Mouse (Mus musculus): ENCODE results near the gene Tmem145.
"Not testable (repeated sequence)": the region's sequence is repeated elsewhere in the genome, so short reads cannot be mapped to it uniquely, and the experiment has no call there.

Tmem145 gene

DNA sequence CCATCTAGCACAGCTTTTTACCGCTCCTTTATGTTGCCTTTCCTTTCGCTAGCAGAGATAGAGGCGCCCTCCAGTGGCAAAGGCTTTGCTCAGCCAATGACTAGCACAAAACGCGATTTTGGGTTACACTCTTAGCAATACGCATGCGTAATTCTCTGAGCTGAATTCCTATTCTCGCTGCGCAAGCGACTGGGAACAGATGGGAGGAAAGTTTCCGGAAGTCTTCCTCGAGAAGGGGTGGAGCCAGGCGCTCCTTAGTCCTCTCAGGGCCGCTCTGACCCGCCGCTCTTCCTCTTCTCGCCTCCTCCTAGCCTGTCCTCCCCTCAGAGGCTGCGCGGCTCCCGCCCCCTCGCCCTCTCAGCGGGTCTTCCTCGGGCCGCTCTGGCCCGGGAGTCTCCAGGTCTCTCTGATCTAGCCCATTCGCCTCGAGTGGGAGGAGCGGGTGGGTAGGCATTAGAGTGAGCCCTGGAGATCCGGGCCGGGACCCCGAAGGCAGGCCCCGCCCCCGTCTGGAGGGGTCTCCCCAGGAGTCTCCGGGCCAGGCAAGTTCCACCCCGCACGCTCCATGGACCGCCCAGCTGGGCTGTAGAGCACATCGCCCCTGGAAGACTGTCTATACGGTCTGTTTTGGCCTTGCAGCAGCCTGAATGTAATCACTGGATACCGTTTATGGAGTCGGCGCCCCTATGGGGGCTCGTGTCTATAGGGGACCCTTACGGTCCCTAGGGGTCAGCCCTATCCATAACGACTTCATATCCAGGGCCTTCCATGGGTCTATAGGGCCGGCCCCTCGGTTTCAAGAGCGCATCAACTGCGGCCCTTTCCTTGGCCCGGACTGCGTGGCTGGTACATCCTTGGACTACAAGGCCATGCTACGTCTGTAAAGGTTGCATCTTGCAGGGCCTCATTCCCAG is 10.9 kb downstream of the Tmem145 start, which contains the start of gene Megf8:
Gene Megf8 (plus strand): TSS at position 633 of the 914 bp plus-strand sequence.
- in situ Hi-C loops (cut with MboI, MseI) = no loop called here

DNA sequence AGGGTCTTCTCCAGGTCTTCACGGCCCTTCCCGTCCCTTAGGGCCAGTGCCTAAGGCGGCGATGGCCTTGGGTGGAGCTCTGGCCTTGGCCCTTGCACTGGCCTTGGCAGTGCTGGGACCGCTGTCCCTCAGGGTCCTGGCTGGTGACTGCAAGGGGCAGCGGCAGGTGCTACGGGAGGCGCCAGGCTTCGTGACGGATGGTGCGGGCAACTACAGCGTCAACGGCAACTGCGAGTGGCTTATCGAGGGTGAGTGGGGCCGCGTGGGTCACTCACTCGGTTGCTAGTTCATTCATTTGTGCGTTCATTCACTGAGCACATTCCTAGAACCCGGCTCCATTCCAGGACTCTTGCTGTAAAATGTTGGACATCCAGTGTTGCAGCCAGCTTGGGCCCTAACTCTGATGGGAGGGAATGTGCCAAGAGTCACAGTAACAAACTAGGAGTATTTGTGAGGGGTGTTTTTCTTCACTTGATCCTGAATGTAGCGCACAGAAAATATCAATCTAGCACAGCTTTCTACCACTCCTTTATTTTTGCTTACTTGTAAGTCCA is 11.6 kb downstream of the Tmem145 start:
- in situ Hi-C loops (cut with MboI, MseI) = no loop called here

DNA sequence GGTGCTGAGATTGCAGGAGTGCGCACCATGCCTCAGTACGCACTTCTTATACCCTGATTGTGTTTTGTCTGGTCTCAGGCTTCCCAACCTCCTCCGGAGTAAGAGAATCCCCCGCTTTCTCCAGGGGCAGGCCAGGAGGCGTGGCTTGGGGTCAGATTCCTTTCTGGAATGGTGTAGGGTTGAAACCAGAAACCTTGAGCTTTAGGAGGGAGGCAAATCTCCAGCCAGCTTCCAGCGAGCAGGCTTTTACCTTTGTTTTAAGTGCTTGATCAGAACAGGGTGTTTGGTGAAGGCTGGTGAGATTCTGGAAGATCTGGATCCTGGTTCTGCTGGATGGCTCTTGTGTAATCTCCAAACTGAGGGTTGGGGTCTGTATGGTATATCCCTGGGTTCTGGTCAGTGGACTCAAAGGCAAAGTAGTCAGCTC is 16.2 kb downstream of the Tmem145 start:
- in situ Hi-C loops (cut with MboI, MseI) = no loop called here

DNA sequence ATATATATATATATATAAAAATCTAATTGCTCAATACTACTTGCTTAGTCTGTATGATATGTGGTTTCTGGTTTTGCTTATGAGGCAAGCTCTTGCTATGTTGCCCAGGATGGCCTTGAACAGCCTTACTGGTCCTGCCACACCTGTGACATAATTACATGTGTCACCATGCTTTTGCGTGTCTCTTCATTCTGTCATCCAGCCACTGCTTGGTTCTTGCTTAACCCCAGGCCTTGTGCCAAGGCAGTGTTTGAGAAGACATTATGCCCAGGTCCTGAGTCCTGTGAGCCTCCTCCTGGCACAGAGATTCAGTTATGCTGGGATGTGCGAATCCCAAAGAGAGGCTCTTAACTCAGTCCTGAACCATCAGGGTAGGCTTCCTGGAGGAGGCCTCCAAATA is 17.3 kb downstream of the Tmem145 start:
- in situ Hi-C loops (cut with MboI, MseI) = no loop called here

DNA sequence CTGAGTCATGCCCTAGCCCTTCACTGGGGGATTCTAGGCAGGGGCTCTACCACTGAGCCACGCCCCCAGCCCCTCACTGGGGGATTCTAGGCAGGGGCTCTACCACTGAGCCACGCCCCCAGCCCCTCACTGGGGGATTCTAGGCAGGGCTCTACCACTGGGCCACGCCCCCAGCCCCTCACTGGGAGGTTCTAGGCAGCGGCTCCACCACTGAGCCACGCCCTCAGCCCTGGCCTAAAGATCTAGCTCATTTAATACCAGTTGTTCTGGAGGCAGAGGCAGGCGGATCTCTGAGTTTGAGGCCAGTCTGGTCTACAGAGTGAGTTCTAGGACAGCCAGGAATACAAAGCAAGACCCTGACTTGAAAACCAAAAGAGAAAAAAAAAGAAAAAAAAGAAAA is 19.5 kb downstream of the Tmem145 start:
- in situ Hi-C loops (cut with MboI, MseI) = not testable (repeated sequence)

DNA sequence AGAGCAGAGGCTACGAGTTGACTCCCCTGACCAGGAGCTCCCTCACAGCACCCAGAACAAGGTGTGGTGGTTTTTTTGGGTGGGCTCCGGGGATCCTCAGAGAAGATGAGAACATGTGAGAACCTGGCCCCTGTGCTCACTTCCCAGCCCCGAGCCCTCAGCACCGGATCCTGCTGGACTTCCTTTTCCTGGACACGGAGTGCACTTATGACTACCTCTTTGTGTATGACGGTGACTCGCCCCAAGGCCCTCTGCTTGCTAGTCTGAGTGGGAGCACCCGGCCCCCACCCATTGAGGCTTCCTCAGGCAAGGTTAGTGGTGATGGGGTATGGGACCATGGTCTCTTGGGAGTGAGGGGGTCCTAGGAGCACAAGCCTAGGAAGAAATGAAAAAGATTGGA is 20.3 kb downstream of the Tmem145 start:
- in situ Hi-C loops (cut with MboI, MseI) = no loop called here

DNA sequence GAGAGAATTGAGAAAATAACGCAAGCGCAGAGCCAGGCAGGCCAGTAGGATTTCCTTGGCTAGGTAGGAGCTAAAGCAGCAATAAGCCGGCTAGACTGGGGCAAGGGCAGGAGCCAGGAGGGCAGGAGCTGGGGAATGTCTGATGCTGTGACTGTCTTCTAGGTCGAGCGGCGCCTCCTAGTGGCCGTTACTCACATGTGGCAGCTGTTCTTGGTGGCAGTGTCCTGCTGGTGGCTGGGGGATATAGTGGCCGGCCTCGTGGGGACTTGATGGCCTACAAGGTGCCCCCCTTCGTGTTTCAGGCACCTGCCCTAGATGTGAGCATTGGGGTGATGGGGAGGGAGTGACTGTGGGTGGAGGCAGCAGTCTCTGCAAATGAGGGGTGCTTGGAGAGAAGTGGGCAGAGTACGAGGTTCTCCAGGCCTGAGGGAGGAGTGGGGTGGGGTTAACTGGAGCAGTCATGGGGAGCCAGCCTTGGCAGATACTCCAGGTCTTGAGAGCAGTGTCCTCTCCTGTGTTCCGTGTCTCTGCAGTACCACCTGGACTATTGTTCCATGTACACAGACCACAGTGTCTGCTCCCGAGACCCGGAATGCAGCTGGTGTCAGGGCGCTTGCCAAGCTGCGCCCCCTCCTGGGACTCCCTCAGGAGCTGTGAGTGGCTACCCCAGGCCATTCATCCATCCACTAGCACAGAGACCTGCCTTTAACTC is 27.8 kb downstream of the Tmem145 start:
- in situ Hi-C loops (cut with MboI, MseI) = no loop called here

DNA sequence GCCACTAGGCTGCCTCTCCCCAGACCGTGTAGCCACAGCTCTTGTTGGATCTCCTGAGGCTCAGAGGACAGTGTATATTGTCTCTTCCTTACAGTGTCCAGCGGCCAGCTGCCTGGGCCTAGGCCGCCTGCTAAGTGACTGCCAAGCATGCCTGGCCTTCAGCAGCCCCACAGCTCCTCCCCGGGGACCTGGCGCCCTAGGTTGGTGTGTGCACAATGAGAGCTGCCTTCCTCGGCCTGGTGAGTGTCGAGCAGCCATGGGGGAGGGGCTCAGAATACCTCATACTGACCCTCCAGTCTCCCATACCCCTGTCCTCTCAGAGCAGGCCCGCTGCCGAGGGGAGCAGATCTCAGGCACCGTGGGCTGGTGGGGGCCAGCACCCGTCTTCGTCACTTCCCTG is 28.6 kb downstream of the Tmem145 start:
- in situ Hi-C loops (cut with MboI, MseI) = no loop called here

DNA sequence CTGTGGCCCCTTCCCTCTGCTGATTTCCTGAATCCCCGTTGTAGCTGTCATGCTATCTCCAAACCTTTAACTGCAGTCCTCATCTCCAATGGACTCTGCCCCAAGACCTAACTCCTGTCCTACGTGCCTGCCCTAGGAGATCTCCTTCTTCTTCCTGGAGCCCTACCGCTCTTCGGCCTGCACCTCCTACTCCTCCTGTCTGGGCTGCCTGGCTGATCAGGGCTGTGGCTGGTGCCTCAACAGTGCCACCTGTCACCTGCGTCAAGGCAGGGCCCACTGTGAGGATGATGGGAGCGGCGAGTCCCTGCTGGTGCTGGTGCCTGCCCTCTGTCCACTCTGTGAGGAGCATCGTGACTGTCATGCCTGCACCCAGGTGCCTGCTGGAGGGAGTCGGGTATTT is 33.4 kb downstream of the Tmem145 start:
- in situ Hi-C loops (cut with MboI, MseI) = no loop called here

DNA sequence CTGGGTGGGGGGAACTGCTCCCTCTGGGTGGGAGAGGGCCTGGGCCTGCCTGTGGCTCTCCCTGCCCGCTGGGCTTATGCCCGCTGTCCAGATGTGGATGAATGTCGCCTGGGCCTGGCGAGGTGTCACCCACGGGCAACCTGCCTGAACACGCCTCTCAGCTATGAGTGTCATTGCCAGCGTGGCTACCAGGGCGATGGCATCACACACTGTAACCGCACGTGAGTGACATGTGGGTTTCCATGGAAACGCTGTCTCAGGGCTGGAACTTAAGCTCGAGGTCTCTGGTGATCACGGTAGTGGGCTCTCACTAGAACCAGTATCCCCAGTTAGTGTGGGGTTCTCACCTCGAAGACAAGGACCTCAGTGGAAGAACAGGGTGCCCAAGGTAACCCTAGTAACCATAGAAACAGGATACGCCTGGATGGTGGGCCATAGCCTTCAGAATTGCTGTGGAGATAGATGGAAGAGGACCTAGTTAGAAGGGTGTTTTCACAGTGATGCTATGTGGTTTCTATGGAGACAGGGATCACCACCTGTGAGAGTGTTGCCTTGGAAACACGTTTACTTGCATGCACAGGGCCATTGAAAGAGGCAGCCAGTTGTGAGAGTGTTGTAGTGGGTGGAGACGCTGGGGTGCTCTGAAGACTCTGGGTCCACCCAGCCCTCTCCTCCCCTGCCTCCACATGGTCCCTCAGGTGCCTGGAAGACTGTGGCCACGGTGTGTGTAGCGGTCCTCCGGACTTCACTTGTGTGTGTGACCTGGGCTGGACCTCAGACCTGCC is 35.3 kb downstream of the Tmem145 start:
- in situ Hi-C loops (cut with MboI, MseI) = no loop called here

DNA sequence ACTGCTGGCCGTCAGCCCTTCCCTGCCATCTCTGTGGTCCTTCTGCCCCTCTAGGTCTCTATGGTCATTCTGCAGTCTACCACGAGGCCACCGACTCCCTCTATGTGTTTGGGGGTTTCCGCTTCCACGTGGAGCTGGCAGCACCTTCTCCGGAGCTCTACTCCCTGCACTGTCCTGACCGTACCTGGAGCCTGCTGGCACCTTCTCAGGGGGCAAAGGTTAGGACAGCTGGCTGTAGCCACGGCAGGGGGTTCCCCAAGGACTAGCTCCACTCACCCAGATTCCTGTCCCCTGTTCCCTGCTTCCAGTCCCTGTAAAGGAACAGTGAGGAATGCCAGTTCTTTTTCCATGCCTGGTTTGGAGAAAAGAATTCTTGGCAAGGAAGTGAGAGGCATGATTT is 43.0 kb downstream of the Tmem145 start:
- in situ Hi-C loops (cut with MboI, MseI) = no loop called here

DNA sequence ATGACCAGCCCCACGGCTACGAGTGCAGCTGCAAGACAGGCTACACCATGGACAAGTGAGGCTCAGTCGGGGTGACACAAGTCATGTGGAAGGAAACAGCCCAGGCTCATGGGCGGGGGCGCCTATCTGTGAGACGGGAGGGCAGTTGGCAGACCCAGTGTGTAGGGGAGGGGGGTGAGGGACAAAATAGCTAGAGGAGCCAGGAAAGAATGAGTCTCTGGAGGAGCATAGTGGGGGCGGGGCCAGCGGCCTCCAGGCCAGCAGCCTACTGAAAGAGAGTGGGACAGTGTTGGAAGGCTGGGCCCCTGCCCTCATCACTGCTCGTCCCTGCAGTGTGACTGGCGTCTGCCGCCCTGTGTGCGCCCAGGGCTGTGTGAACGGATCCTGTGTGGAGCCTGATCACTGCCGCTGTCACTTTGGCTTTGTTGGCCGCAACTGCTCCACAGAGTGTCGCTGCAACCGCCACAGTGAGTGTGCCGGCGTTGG is 52.9 kb downstream of the Tmem145 start:
- in situ Hi-C loops (cut with MboI, MseI) = no loop called here

DNA sequence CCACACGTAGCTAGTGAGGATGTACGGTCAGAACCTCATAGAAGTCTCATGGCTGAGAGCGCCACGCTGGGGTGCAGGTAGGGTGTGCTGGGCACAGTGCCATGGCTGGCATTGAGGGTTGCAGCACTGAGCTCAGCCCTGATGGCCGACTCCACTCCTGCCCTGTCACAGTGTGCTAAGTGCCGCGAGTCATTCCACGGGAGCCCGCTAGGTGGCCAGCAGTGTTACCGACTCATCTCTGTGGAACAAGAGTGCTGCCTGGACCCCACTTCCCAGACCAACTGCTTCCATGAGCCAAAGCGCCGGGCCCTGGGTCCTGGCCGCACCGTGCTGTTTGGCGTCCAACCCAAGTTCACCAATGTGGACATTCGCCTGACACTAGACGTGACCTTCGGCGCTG is 57.2 kb downstream of the Tmem145 start:
- in situ Hi-C loops (cut with MboI, MseI) = loop anchor here (5.0 kb wide), 1 partner anchor 641 kb away; no protein-coding TSS in a partner anchor

DNA sequence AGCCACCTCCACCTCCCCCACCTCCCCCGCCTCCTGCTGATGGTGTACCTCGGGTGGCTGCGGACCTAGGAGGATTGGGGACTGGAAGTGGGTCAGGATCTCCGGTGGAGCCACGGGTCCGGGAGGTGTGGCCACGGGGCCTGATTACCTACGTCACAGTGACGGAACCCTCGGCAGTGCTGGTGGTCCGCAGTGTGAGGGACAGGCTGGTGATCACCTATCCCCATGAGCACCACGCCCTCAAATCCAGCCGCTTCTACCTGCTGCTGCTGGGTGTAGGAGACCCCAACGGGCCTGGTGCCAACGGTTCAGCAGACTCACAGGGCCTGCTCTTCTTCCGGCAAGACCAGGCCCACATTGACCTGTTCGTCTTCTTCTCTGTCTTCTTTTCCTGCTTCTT is 57.7 kb downstream of the Tmem145 start:
- in situ Hi-C loops (cut with MboI, MseI) = loop anchor here (5.0 kb wide), 1 partner anchor 641 kb away; no protein-coding TSS in a partner anchor
